Mouse (Mus musculus) lung, adult 2 months (tissue): Measurements from ENCODE around the gene Asb16.

Source experiments
- CTCF ChIP-seq: fragments of 200-500 bp; IDR thresholded peaks from 2 replicates; pipeline ENCODE4 v1.5.1; 2011; ENCODE audit warnings: mild to moderate bottlenecking, low read length, control low read depth; ENCODE audit not compliant: insufficient read depth
- POLR2A ChIP-seq: fragments of 200-500 bp; IDR thresholded peaks from 2 replicates; pipeline ENCODE4 v1.6.1; 2011; ENCODE audit warnings: low read depth, mild to moderate bottlenecking, control low read depth, low read length, borderline replicate concordance; ENCODE audit errors: extremely low read depth

GRCm38 (mm10) chr11:102240636-102241035, 27.9 kb upstream of the Asb16 start:
- no peak for TF ChIP-seq CTCF
- TF ChIP-seq POLR2A, result no peak
